Comparison of ENCODE assay signal across 17 mouse cellular contexts in the genomic region with DNA sequence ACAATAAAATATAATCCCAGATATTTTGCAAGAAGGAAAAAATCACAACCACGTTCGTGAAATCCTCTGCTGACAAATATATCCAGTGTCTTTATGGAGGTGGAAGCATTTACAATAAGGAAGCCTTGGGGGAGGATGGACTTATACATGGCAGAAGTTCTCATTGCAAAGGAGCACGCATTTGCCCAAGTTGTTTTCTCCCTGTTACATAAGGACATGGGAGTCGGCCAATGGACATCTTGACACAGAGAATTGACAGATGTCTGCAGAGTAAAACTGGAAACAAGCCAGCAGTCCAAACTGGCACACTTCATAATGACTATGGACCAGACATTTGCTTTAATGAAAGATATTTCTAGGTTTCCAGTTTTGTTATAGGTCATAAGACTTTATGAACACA. TPM values are rescaled to one million over a fixed set of nuclear protein-coding genes. Genes with fewer than 3 reads are reported as not detected.
DNase-seq lines count a peak whose midpoint lies in the region; ATAC-seq and TF ChIP-seq lines count a peak whose summit lies in the region.
"Had no signal": no experiment of that assay in that cellular context is flagged by ENCODE, and none has a peak within 500 bp of the region (broad histone marks: within the 10 kb centered on the region; RNA-seq: fewer than 3 reads in every experiment).

No protein-coding gene starts in this region.

- no peak for TF ChIP-seq POLR2A in brain, embryonic 14.5 days (IDR thresholded peaks at IDR 0.05; ENCODE audit: borderline replicate concordance, extremely low read depth, insufficient read depth, insufficient read length, poor library complexity, severe bottlenecking)

- no peak for ATAC-seq in megakaryocyte, adult 5-6 weeks (ENCODE audit: poor library complexity, severe bottlenecking)

- no peak for TF ChIP-seq CTCF in brain, embryonic 14.5 days (IDR thresholded peaks at IDR 0.05; ENCODE audit: borderline replicate concordance, extremely low read depth, insufficient read depth, insufficient read length)

- peak; percentile 15 for DNase-seq in adrenal gland, postnatal 10 days
- DNase-seq in adrenal gland, adult 8-10 months = no peak
- peak; percentile 18 to 24 for DNase-seq in left cerebral cortex, adult 18-20 months (ENCODE audit: low spot score in 2 of 2)
- no peak for DNase-seq in left cerebral cortex, postnatal 36 days (ENCODE audit: low spot score in 2 of 2)
- DNase-seq in brain, embryonic 14.5 days (ENCODE audit: low read depth) = peak; percentile 49
- peak; percentile 89 to 94 for DNase-seq in cerebellum, postnatal 14 days
- DNase-seq in urinary bladder, adult 2 months (ENCODE audit: low spot score) = no peak
- DNase-seq: kidney, postnatal 14 days; lung, postnatal 4 days; midbrain, embryonic 14.5 days; spleen, adult 18-20 months had no signal

- intact Hi-C loops in left cerebral cortex, postnatal 36 days (cut with DNase I) = no loop called here

RNA-seq across cellular contexts. Expression of a gene that starts 38.4 kb away (rescaled TPM):
- total RNA-seq in adrenal gland, postnatal 10 days (2021) = under 1 TPM; 0.45 to 0.70 TPM
- total RNA-seq in adrenal gland, adult 8-10 months (2022) = 1 to 10 TPM; 1.4 to 3.0 (median 2.0) TPM
- 1 to 10 TPM; 7.2 to 9.5 TPM for total RNA-seq in left cerebral cortex, adult 18-20 months (2021)
- 1 to 10 TPM; 9.0 TPM for total RNA-seq in left cerebral cortex, postnatal 36 days (2021)
- 2.9 and 3.1 TPM in 2 replicates for polyA plus RNA-seq in brain, embryonic 14.5 days (2012; rRNA removed)
- not detected in 2 replicates for polyA plus RNA-seq in urinary bladder, adult 2 months (2012; rRNA removed)
- total RNA-seq in megakaryocyte, adult 5-6 weeks (2015) = not detected in 2 replicates
- total RNA-seq in megakaryocyte, adult 5-6 weeks (2017) = not detected in 2 replicates
- total RNA-seq: gastrocnemius, adult 18-20 months; hematopoietic stem cell, adult 5-6 weeks had no signal
- polyA plus RNA-seq: embryonic facial prominence, embryonic 12.5 days; limb, embryonic 12.5 days; liver, embryonic 16.5 days had no signal

RNA-seq across cellular contexts. Expression of a gene that starts 44.9 kb away (rescaled TPM):
- total RNA-seq in adrenal gland, postnatal 10 days (2021) = 10 to 100 TPM; 31.7 to 35.9 TPM
- total RNA-seq in adrenal gland, adult 8-10 months (2022) = 10 to 100 TPM; 38.7 to 46.3 (median 43.8) TPM
- 10 to 100 TPM; 36.1 to 37.9 TPM for total RNA-seq in left cerebral cortex, adult 18-20 months (2021)
- 10 to 100 TPM; 35.0 to 43.2 TPM for total RNA-seq in left cerebral cortex, postnatal 36 days (2021)
- polyA plus RNA-seq in brain, embryonic 14.5 days (2012; rRNA removed) = 34.2 and 36.0 TPM in 2 replicates
- 29.3 and 34.4 TPM in 2 replicates for polyA plus RNA-seq in urinary bladder, adult 2 months (2012; rRNA removed)
- total RNA-seq in megakaryocyte, adult 5-6 weeks (2015) = 189 and 205 TPM in 2 replicates
- total RNA-seq in megakaryocyte, adult 5-6 weeks (2017) = 163 and 177 TPM in 2 replicates

Comparison
In these comparisons a context has a peak if more than half of its experiments do, and no peak if none do; other contexts are left out.
1. DNase-seq: peak in adrenal gland, postnatal 10 days (single experiment), left cerebral cortex, adult 18-20 months (2 of 2), brain, embryonic 14.5 days (single experiment) and cerebellum, postnatal 14 days (2 of 2); none in adrenal gland, adult 8-10 months (single experiment), left cerebral cortex, postnatal 36 days (0 of 2) and urinary bladder, adult 2 months (single experiment).